Mouse (Mus musculus): ENCODE measurements around the gene Mmd. TPM values are rescaled to one million over a fixed set of nuclear protein-coding genes. Genes with fewer than 3 reads are reported as not detected.

The Mmd gene
- polyA plus RNA-seq, 1 experiment from 2014 or later: 148 TPM

- Histone ChIP-seq H3K27ac (ENCODE audit: low read length) (no peak overlapping the region), H3K9me3 (replicated peaks; ENCODE audit: control insufficient read depth, low read length, poor library complexity, severe bottlenecking) (no peaks in the 10 kb centered on the region), H3K4me1 (ENCODE audit: control insufficient read depth, insufficient read depth, low read length) (peaks cover 2% of the 10 kb centered on the region; the same call in 1 of the 2 replicates), H3K27me3 (ENCODE audit: control insufficient read depth, insufficient read depth, low read depth, low read length) (no peaks in the 10 kb centered on the region), H3K4me2 (ENCODE audit: low read length) (no peak overlapping the region), H3K4me3 (ENCODE audit: low read depth, low read length) (no peak overlapping the region), H3K36me3 (ENCODE audit: control insufficient read depth, insufficient read depth, low read length) (no peaks in the 10 kb centered on the region), H3K9ac (ENCODE audit: low read depth, low read length) (no peak overlapping the region)
- no peak for ATAC-seq
- WGBS: 97% methylated on average over 2 of the region's 2 CpGs
Measured at GRCm38 (mm10) chr11:90243300-90243699, 6.0 kb upstream of the Mmd start.

- no peak overlapping the region for H3K9ac ChIP-seq (ENCODE audit: low read depth, low read length)
- no peak overlapping the region for H3K4me3 ChIP-seq (ENCODE audit: low read depth, low read length)
- no peak overlapping the region for H3K27ac ChIP-seq (ENCODE audit: low read length)
- no peaks in the 10 kb centered on the region for H3K9me3 ChIP-seq (replicated peaks; ENCODE audit: control insufficient read depth, low read length, poor library complexity, severe bottlenecking)
- no peak for ATAC-seq
- peaks cover 11% of the 10 kb centered on the region; the same call in 1 of the 2 replicates for H3K4me1 ChIP-seq (ENCODE audit: control insufficient read depth, insufficient read depth, low read length)
- no peak overlapping the region for H3K4me2 ChIP-seq (ENCODE audit: low read length)
- WGBS: 90% methylated on average over 6 of the region's 6 CpGs
- no peaks in the 10 kb centered on the region for H3K27me3 ChIP-seq (ENCODE audit: control insufficient read depth, insufficient read depth, low read depth, low read length)
- H3K36me3 ChIP-seq (ENCODE audit: control insufficient read depth, insufficient read depth, low read length): no peaks in the 10 kb centered on the region
Measured at GRCm38 (mm10) chr11:90245630-90246029, 3.6 kb upstream of the Mmd start.

- WGBS: 86% methylated on average over 4 of the region's 4 CpGs
- Histone ChIP-seq H3K36me3 (ENCODE audit: control insufficient read depth, insufficient read depth, low read length) (no peaks in the 10 kb centered on the region), H3K9ac (ENCODE audit: low read depth, low read length) (no peak overlapping the region), H3K27ac (ENCODE audit: low read length) (no peak overlapping the region), H3K27me3 (ENCODE audit: control insufficient read depth, insufficient read depth, low read depth, low read length) (no peaks in the 10 kb centered on the region), H3K4me2 (ENCODE audit: low read length) (no peak overlapping the region), H3K9me3 (replicated peaks; ENCODE audit: control insufficient read depth, low read length, poor library complexity, severe bottlenecking) (no peaks in the 10 kb centered on the region), H3K4me3 (ENCODE audit: low read depth, low read length) (no peak overlapping the region), H3K4me1 (ENCODE audit: control insufficient read depth, insufficient read depth, low read length) (peaks cover 17% of the 10 kb centered on the region)
- ATAC-seq: no peak
Measured at GRCm38 (mm10) chr11:90246676-90247075, 2.6 kb upstream of the Mmd start.

GRCm38 (mm10) chr11:90247793-90248192, 1.5 kb upstream of the Mmd start:
- Histone ChIP-seq H3K4me1 (ENCODE audit: control insufficient read depth, insufficient read depth, low read length) (peaks cover 26% of the 10 kb centered on the region), H3K36me3 (ENCODE audit: control insufficient read depth, insufficient read depth, low read length) (no peaks in the 10 kb centered on the region), H3K4me3 (ENCODE audit: low read depth, low read length) (no peak overlapping the region), H3K27ac (ENCODE audit: low read length) (no peak overlapping the region), H3K9me3 (replicated peaks; ENCODE audit: control insufficient read depth, low read length, poor library complexity, severe bottlenecking) (no peaks in the 10 kb centered on the region), H3K27me3 (ENCODE audit: control insufficient read depth, insufficient read depth, low read depth, low read length) (no peaks in the 10 kb centered on the region), H3K9ac (ENCODE audit: low read depth, low read length) (no peak overlapping the region), H3K4me2 (ENCODE audit: low read length) (no peak overlapping the region)
- ATAC-seq: no peak
- WGBS: 68% methylated on average over 4 of the region's 4 CpGs

- H3K4me3 ChIP-seq (ENCODE audit: low read depth, low read length): peak overlapping the region; percentile 87
- peak overlapping the region; percentile 96 for H3K9ac ChIP-seq (ENCODE audit: low read depth, low read length)
- peak overlapping the region; percentile 80 for H3K4me2 ChIP-seq (ENCODE audit: low read length)
- H3K27ac ChIP-seq (ENCODE audit: low read length): peak overlapping the region; percentile 91
- peak; percentile 66 for ATAC-seq
- no peaks in the 10 kb centered on the region for H3K36me3 ChIP-seq (ENCODE audit: control insufficient read depth, insufficient read depth, low read length)
- peaks cover 29% of the 10 kb centered on the region for H3K4me1 ChIP-seq (ENCODE audit: control insufficient read depth, insufficient read depth, low read length)
- no peaks in the 10 kb centered on the region for H3K9me3 ChIP-seq (replicated peaks; ENCODE audit: control insufficient read depth, low read length, poor library complexity, severe bottlenecking)
- under 1% methylated on average over 22 of the region's 22 CpGs for WGBS
- H3K27me3 ChIP-seq (ENCODE audit: control insufficient read depth, insufficient read depth, low read depth, low read length): no peaks in the 10 kb centered on the region
Measured at GRCm38 (mm10) chr11:90249701-90250141, 465 bp downstream of the Mmd start.

GRCm38 (mm10) chr11:90250189-90250588, 933 bp downstream of the Mmd start:
- peak overlapping the region; percentile 80 for H3K4me2 ChIP-seq (ENCODE audit: low read length)
- no peaks in the 10 kb centered on the region for H3K27me3 ChIP-seq (ENCODE audit: control insufficient read depth, insufficient read depth, low read depth, low read length)
- H3K36me3 ChIP-seq (ENCODE audit: control insufficient read depth, insufficient read depth, low read length): no peaks in the 10 kb centered on the region
- H3K9me3 ChIP-seq (replicated peaks; ENCODE audit: control insufficient read depth, low read length, poor library complexity, severe bottlenecking): no peaks in the 10 kb centered on the region
- 1% methylated on average over 9 of the region's 9 CpGs for WGBS
- peak overlapping the region; percentile 91 for H3K27ac ChIP-seq (ENCODE audit: low read length)
- no peak for ATAC-seq
- H3K9ac ChIP-seq (ENCODE audit: low read depth, low read length): peak overlapping the region; percentile 96
- H3K4me1 ChIP-seq (ENCODE audit: control insufficient read depth, insufficient read depth, low read length): peaks cover 29% of the 10 kb centered on the region
- peak overlapping the region; percentile 87 for H3K4me3 ChIP-seq (ENCODE audit: low read depth, low read length)

- no peak for ATAC-seq
- 49% methylated on average over 7 of the region's 7 CpGs for WGBS
- Histone ChIP-seq H3K9me3 (replicated peaks; ENCODE audit: control insufficient read depth, low read length, poor library complexity, severe bottlenecking) (no peaks in the 10 kb centered on the region), H3K4me1 (ENCODE audit: control insufficient read depth, insufficient read depth, low read length) (peaks cover 31% of the 10 kb centered on the region), H3K27me3 (ENCODE audit: control insufficient read depth, insufficient read depth, low read depth, low read length) (no peaks in the 10 kb centered on the region), H3K4me3 (ENCODE audit: low read depth, low read length) (peak overlapping the region; percentile 87), H3K9ac (ENCODE audit: low read depth, low read length) (peak overlapping the region; percentile 96), H3K36me3 (ENCODE audit: control insufficient read depth, insufficient read depth, low read length) (no peaks in the 10 kb centered on the region), H3K4me2 (ENCODE audit: low read length) (peak overlapping the region; percentile 80), H3K27ac (ENCODE audit: low read length) (no peak overlapping the region; the same call in 1 of the 2 replicates)
Measured at GRCm38 (mm10) chr11:90250730-90251129, 1.5 kb downstream of the Mmd start.

- no peaks in the 10 kb centered on the region for H3K36me3 ChIP-seq (ENCODE audit: control insufficient read depth, insufficient read depth, low read length)
- no peak for ATAC-seq
- H3K4me3 ChIP-seq (ENCODE audit: low read depth, low read length): no peak overlapping the region
- H3K9ac ChIP-seq (ENCODE audit: low read depth, low read length): no peak overlapping the region
- WGBS: 42% methylated on average over 2 of the region's 2 CpGs
- H3K27me3 ChIP-seq (ENCODE audit: control insufficient read depth, insufficient read depth, low read depth, low read length): no peaks in the 10 kb centered on the region
- H3K4me1 ChIP-seq (ENCODE audit: control insufficient read depth, insufficient read depth, low read length): peaks cover 31% of the 10 kb centered on the region
- no peaks in the 10 kb centered on the region for H3K9me3 ChIP-seq (replicated peaks; ENCODE audit: control insufficient read depth, low read length, poor library complexity, severe bottlenecking)
- no peak overlapping the region for H3K27ac ChIP-seq (ENCODE audit: low read length)
- peak overlapping the region; percentile 0 for H3K4me2 ChIP-seq (ENCODE audit: low read length)
Measured at GRCm38 (mm10) chr11:90251923-90252322, 2.7 kb downstream of the Mmd start.

- no peak for ATAC-seq
- Histone ChIP-seq H3K27ac (ENCODE audit: low read length) (no peak overlapping the region), H3K4me1 (ENCODE audit: control insufficient read depth, insufficient read depth, low read length) (peaks cover 31% of the 10 kb centered on the region), H3K4me2 (ENCODE audit: low read length) (peak overlapping the region; percentile 0), H3K9ac (ENCODE audit: low read depth, low read length) (no peak overlapping the region), H3K27me3 (ENCODE audit: control insufficient read depth, insufficient read depth, low read depth, low read length) (no peaks in the 10 kb centered on the region), H3K4me3 (ENCODE audit: low read depth, low read length) (no peak overlapping the region), H3K9me3 (replicated peaks; ENCODE audit: control insufficient read depth, low read length, poor library complexity, severe bottlenecking) (no peaks in the 10 kb centered on the region), H3K36me3 (ENCODE audit: control insufficient read depth, insufficient read depth, low read length) (0 out of 2 replicates have a peak, but pooled peaks cover 1% of the 10 kb centered on the region)
- 68% methylated on average over 8 of the region's 8 CpGs for whole genome bisulfite sequencing
Measured at GRCm38 (mm10) chr11:90252366-90252765, 3.1 kb downstream of the Mmd start.
